Mouse (Mus musculus): ENCODE measurements around the gene Gria1. TPM values are rescaled to one million over a fixed set of nuclear protein-coding genes. Genes with fewer than 3 reads are reported as not detected.

Gene Gria1
- polyA plus RNA-seq, 1 experiment from 2014 or later = 1.5 TPM

DNA sequence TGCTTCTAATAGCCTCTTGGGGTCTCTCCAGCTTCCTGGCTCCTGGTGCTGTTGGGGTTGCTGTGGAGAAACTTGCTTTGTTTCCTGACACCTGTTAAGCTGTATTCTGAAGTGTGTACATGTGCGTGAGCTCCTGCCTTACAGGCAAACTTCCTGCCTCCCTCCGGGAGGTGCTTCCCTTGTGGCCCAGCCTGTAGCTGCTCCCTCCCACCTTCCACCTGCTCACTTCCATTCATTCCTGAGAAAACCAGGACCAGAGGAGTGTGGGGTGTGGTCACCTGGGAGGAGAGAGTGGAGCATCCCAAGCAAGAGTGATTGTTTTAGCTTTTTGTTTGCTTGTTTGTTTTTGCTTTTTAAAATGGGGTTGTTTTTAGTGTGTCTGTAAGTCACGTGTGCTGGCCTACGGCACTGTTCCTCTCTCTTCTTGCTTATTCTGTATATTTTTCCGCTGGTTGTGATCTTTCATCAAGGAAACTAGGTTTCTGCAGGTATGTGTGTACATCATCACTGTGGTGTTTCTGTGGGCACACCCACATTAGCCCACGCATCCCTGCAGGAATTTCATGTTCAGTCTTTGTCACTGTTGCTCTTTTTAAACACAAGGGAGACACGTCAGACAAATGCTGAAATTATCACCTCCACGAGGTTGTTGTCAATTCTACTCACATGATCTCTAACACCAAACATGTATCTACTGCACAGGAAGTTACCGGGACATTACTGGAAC lies 2.4 kb downstream of the Gria1 start:
- Histone ChIP-seq H3K4me3 (replicated peaks) (no peak overlapping the region), H3K9me3 (no peaks in the 10 kb centered on the region), H3K9ac (no peak overlapping the region), H3K27ac (no peak overlapping the region), H3K4me2 (no peak overlapping the region), H3K27me3 (replicated peaks) (no peaks in the 10 kb centered on the region), H3K4me1 (no peaks in the 10 kb centered on the region), H3K36me3 (no peaks in the 10 kb centered on the region)
- no peak for ATAC-seq (ENCODE audit: insufficient read depth, low FRiP score, low read depth)
- WGBS = 58% methylated on average over 9 of the region's 9 CpGs

DNA sequence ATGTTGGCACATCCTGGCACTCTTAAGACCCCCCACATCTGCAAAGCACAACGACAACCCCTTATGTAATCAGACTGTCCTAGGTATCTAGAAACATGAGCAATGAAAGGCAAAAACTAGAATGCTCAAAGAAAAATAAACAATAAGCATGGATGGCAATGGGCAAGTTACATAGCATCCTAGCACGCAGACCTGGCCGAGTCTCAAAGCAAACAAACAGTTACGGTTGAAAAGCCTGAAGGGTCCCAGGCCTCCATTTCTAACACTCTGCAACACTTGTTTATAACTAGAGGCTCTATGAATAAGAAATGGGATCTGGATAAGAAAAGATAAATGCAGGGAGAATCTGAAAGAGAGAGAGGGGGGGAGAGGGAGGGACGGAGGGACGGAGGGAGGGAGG lies 3.2 kb downstream of the Gria1 start:
- no peak overlapping the region for H3K27ac ChIP-seq
- WGBS = 36% methylated on average over 6 of the region's 6 CpGs

DNA sequence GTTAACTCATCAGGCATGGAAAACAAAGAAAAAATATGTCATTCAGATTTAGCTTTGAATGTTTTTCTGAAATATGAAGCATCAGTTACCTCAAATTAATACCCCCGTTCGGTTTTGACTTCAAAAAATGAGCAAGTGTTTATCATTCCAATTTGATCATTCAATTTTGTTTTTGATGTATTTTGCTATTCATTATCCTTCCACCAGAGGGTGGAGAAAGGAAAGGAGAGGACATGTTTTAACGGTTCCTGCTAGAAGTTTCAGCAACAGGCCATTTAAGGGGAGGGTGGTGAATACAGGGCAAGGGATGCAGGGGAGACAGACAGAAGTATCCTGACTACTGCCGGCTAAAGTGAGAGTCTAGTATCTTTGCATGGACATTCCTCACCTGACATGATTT lies 7.3 kb downstream of the Gria1 start:
- H3K4me2 ChIP-seq = no peak overlapping the region

More for the DNA sequence above, 3.2 kb downstream of the Gria1 start:
- ATAC-seq (ENCODE audit: insufficient read depth, low FRiP score, low read depth) = no peak
- Histone ChIP-seq H3K27me3 (replicated peaks) (no peaks in the 10 kb centered on the region), H3K9me3 (no peaks in the 10 kb centered on the region), H3K36me3 (no peaks in the 10 kb centered on the region), H3K4me3 (replicated peaks) (no peak overlapping the region), H3K4me1 (no peaks in the 10 kb centered on the region), H3K9ac (no peak overlapping the region), H3K4me2 (no peak overlapping the region)

DNA sequence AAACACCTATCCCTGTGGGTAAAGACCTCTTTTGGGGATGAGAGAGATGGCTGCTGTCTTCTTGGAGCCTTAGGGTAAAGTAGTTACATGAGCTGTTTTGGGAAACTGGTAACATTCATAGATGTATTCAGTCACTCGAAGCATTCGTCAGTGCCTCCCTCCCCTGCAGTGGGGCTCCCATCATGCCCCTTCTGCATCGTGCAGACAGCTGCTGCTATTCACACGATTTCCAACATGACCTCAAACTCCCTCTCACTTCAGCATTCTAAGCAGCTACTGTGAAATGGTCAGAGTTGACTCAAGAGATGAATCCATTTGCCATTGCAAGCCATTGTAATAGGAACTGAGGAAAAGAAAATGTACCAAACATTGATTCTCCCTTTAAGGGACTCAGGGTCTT lies 11.2 kb downstream of the Gria1 start:
- Histone ChIP-seq H3K9me3 (no peaks in the 10 kb centered on the region), H3K4me3 (replicated peaks) (no peak overlapping the region), H3K27me3 (replicated peaks) (no peaks in the 10 kb centered on the region), H3K36me3 (no peaks in the 10 kb centered on the region), H3K9ac (no peak overlapping the region), H3K4me2 (no peak overlapping the region), H3K4me1 (no peaks in the 10 kb centered on the region), H3K27ac (no peak overlapping the region)
- WGBS = 58% methylated on average over 4 of the region's 4 CpGs
- no peak for ATAC-seq (ENCODE audit: insufficient read depth, low FRiP score, low read depth)

More for the DNA sequence above, 7.3 kb downstream of the Gria1 start:
- Histone ChIP-seq H3K9ac (no peak overlapping the region), H3K36me3 (no peaks in the 10 kb centered on the region), H3K4me1 (no peaks in the 10 kb centered on the region), H3K4me3 (replicated peaks) (no peak overlapping the region), H3K27me3 (replicated peaks) (no peaks in the 10 kb centered on the region), H3K27ac (no peak overlapping the region), H3K9me3 (no peaks in the 10 kb centered on the region)
- ATAC-seq (ENCODE audit: insufficient read depth, low FRiP score, low read depth) = no peak
- 65% methylated on average over 4 of the region's 4 CpGs for WGBS

- Histone ChIP-seq H3K9ac (no peak overlapping the region), H3K4me3 (replicated peaks) (no peak overlapping the region), H3K4me2 (no peak overlapping the region), H3K4me1 (no peaks in the 10 kb centered on the region), H3K27ac (no peak overlapping the region), H3K36me3 (no peaks in the 10 kb centered on the region), H3K9me3 (no peaks in the 10 kb centered on the region), H3K27me3 (replicated peaks) (no peaks in the 10 kb centered on the region)
- no peak for ATAC-seq (ENCODE audit: insufficient read depth, low FRiP score, low read depth)
- WGBS = 77% methylated on average over 5 of the region's 5 CpGs
These were observed 19.3 kb downstream of the Gria1 start for GRCm38 (mm10) chr11:57030448-57030847.

GRCm38 (mm10) chr11:57038807-57039206 lies 27.6 kb downstream of the Gria1 start:
- no peaks in the 10 kb centered on the region for H3K4me1 ChIP-seq
- ATAC-seq (ENCODE audit: insufficient read depth, low FRiP score, low read depth) = no peak
- H3K4me2 ChIP-seq = no peak overlapping the region
- H3K27ac ChIP-seq = no peak overlapping the region
- no peaks in the 10 kb centered on the region for H3K36me3 ChIP-seq
- no peak overlapping the region for H3K9ac ChIP-seq
- no peaks in the 10 kb centered on the region for H3K27me3 ChIP-seq (replicated peaks)
- whole genome bisulfite sequencing = 48% methylated on average over 7 of the region's 7 CpGs
- H3K4me3 ChIP-seq (replicated peaks) = no peak overlapping the region
- H3K9me3 ChIP-seq = no peaks in the 10 kb centered on the region

DNA sequence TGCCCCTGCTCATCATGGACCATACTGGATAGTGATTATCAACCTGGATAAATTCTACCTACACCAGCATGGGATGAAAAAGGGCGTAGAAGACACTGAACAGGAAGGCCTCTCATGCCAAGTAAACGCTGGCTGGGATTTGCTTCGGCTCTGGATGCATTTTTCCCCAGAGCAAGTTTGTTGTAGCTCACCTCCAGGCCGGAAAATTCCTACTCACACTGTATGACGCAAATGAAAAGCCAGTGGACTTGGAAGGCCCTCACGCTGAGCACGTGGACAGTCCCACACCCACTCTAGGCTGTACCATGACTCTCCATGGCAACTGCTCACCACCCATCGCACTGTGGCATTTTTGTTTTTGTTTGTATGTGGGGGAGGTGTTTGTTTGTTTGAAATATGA lies 28.1 kb downstream of the Gria1 start:
- no peaks in the 10 kb centered on the region for H3K9me3 ChIP-seq
- 82% methylated on average over 8 of the region's 8 CpGs for WGBS
- no peak overlapping the region for H3K4me3 ChIP-seq (replicated peaks)
- H3K27me3 ChIP-seq (replicated peaks) = no peaks in the 10 kb centered on the region
- H3K27ac ChIP-seq = no peak overlapping the region
- ATAC-seq (ENCODE audit: insufficient read depth, low FRiP score, low read depth) = no peak
- H3K4me2 ChIP-seq = no peak overlapping the region
- H3K36me3 ChIP-seq = no peaks in the 10 kb centered on the region
- no peaks in the 10 kb centered on the region for H3K4me1 ChIP-seq
- no peak overlapping the region for H3K9ac ChIP-seq

GRCm38 (mm10) chr11:57042057-57042456 lies 30.9 kb downstream of the Gria1 start:
- H3K36me3 ChIP-seq = no peaks in the 10 kb centered on the region
- H3K27me3 ChIP-seq (replicated peaks) = no peaks in the 10 kb centered on the region
- no peak for ATAC-seq (ENCODE audit: insufficient read depth, low FRiP score, low read depth)
- H3K4me3 ChIP-seq (replicated peaks) = no peak overlapping the region
- H3K4me2 ChIP-seq = no peak overlapping the region
- H3K9ac ChIP-seq = no peak overlapping the region
- no peaks in the 10 kb centered on the region for H3K9me3 ChIP-seq
- H3K27ac ChIP-seq = no peak overlapping the region
- WGBS = 70% methylated on average over 3 of the region's 3 CpGs
- H3K4me1 ChIP-seq = no peaks in the 10 kb centered on the region

DNA sequence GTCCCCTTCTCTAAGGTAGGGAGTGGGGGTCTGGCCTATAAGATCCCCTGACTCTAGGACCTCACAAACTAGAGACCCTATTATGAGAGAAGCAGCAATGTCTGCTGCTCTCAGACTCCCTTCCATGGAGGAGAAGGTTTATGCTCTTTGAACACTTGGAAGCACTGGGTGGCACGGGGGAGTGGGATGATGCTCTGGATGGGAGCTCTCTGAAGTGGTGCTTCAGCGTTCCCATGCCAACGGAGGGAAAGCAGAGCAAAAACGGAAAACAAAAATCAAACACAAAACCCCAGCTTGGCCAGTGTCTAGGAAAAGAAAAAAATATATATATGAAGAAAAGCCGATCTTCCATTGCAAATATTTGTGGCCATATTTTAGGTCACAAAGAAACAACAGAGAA lies 33.0 kb downstream of the Gria1 start:
- no peak overlapping the region for H3K27ac ChIP-seq
- H3K9ac ChIP-seq = no peak overlapping the region
- H3K9me3 ChIP-seq = no peaks in the 10 kb centered on the region
- no peaks in the 10 kb centered on the region for H3K36me3 ChIP-seq
- no peaks in the 10 kb centered on the region for H3K27me3 ChIP-seq (replicated peaks)
- H3K4me3 ChIP-seq (replicated peaks) = no peak overlapping the region
- no peak overlapping the region for H3K4me2 ChIP-seq
- 76% methylated on average over 5 of the region's 5 CpGs for WGBS
- ATAC-seq (ENCODE audit: insufficient read depth, low FRiP score, low read depth) = no peak
- H3K4me1 ChIP-seq = no peaks in the 10 kb centered on the region

GRCm38 (mm10) chr11:57051666-57052562 lies 40.7 kb downstream of the Gria1 start:
- H3K4me2 ChIP-seq = no peak overlapping the region
- no peaks in the 10 kb centered on the region for H3K27me3 ChIP-seq (replicated peaks)
- no peak overlapping the region for H3K9ac ChIP-seq
- H3K27ac ChIP-seq = no peak overlapping the region
- no peaks in the 10 kb centered on the region for H3K4me1 ChIP-seq
- H3K4me3 ChIP-seq (replicated peaks) = no peak overlapping the region
- WGBS = 58% methylated on average over 6 of the region's 6 CpGs
- ATAC-seq (ENCODE audit: insufficient read depth, low FRiP score, low read depth) = no peak
- no peaks in the 10 kb centered on the region for H3K36me3 ChIP-seq
- no peaks in the 10 kb centered on the region for H3K9me3 ChIP-seq

DNA sequence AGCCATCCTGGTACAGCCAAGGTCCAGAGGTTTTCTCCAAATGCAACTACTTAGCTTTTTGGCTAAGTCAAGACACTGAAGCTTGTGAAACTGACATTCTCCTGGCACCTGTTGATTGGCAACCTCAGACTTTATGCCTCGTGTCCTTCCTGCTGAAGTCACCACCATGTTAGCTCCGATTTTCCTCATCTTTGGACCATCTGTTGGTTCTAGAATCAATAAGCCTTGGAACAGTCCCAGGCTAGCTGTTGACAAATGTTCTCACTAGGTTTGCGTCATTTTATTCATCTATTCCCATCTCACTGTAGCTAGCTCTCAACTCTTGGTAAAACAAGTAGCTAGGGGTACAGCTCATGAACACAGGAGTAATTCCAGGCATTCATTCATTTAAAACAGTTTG lies 51.3 kb downstream of the Gria1 start:
- WGBS = 80% methylated on average over 3 of the region's 3 CpGs
- H3K9ac ChIP-seq = no peak overlapping the region
- H3K4me2 ChIP-seq = no peak overlapping the region
- H3K36me3 ChIP-seq = no peaks in the 10 kb centered on the region
- H3K27ac ChIP-seq = no peak overlapping the region
- no peaks in the 10 kb centered on the region for H3K9me3 ChIP-seq
- no peaks in the 10 kb centered on the region for H3K4me1 ChIP-seq
- H3K4me3 ChIP-seq (replicated peaks) = no peak overlapping the region
- no peaks in the 10 kb centered on the region for H3K27me3 ChIP-seq (replicated peaks)
- ATAC-seq (ENCODE audit: insufficient read depth, low FRiP score, low read depth) = no peak

DNA sequence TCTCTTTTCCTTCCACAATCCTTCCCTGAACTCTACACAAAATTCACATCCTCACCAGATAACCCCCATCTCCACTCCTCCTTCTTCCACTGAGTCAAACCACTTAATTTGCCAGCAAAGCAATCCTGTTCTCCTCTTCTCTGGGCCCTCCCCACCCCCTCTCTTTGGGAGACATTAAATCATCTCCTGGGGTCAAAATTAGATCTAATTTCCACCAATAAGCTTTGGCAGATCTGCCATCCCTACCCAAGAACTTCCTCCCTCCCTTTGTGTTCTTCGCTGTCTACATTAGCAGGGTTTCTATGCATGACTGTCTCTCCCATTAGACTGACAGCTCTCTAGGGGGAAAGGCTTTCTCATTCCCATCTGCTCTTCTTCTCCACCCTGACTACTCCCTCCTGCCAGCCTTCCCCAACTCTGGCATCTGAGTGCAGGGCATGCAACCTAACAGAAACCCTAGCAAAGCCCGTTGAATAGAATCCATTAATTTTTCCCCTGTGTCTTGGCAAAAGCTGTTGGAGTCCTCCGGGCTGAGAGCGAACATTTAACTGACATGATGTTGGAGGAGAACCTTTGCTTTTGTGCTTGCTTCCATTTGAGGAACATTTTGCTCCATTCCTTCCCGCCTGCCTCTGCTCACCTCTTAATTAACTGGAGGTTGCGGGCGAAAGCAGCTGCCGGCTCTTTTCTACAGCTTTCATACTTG lies 59.2 kb downstream of the Gria1 start:
- Histone ChIP-seq H3K27me3 (replicated peaks) (no peaks in the 10 kb centered on the region), H3K36me3 (no peaks in the 10 kb centered on the region), H3K4me1 (no peaks in the 10 kb centered on the region), H3K4me2 (no peak overlapping the region), H3K9me3 (no peaks in the 10 kb centered on the region), H3K9ac (no peak overlapping the region), H3K27ac (no peak overlapping the region), H3K4me3 (replicated peaks) (no peak overlapping the region)
- WGBS = 86% methylated on average over 8 of the region's 8 CpGs
- no peak for ATAC-seq (ENCODE audit: insufficient read depth, low FRiP score, low read depth)

Data from stomach, embryonic 15.5 days (tissue).